Mouse (Mus musculus) myocyte (in vitro differentiated cells): ENCODE data around the gene Pex16.

Source experiments
- E2F4 ChIP-seq: IDR thresholded peaks from one replicate; pipeline ENCODE4 v1.6.1; 2011; ENCODE audit warnings: mild to moderate bottlenecking, control low read depth, moderate library complexity; ENCODE audit not compliant: insufficient read depth
- MAX ChIP-seq: IDR thresholded peaks from one replicate; pipeline ENCODE4 v1.6.1; 2011; ENCODE audit warnings: low read depth, mild to moderate bottlenecking, control low read depth
- POLR2A ChIP-seq: IDR thresholded peaks from one replicate; pipeline ENCODE4 v1.6.1; 2011; ENCODE audit warnings: low read depth, mild to moderate bottlenecking, control low read depth, moderate library complexity; ENCODE audit not compliant: insufficient read length
- REST ChIP-seq: IDR thresholded peaks from one replicate; pipeline ENCODE4 v1.6.1; 2011; ENCODE audit warnings: mild to moderate bottlenecking, control low read depth, moderate library complexity; ENCODE audit not compliant: insufficient read depth, insufficient read length
- TCF12 ChIP-seq: IDR thresholded peaks from one replicate; pipeline ENCODE4 v1.6.1; 2011; ENCODE audit warnings: mild to moderate bottlenecking, control low read depth; ENCODE audit not compliant: poor library complexity, insufficient read depth, severe bottlenecking
- USF1 ChIP-seq: IDR thresholded peaks from one replicate; pipeline ENCODE4 v1.6.1; 2011; ENCODE audit warnings: low read depth, mild to moderate bottlenecking, control low read depth, moderate library complexity

DNA sequence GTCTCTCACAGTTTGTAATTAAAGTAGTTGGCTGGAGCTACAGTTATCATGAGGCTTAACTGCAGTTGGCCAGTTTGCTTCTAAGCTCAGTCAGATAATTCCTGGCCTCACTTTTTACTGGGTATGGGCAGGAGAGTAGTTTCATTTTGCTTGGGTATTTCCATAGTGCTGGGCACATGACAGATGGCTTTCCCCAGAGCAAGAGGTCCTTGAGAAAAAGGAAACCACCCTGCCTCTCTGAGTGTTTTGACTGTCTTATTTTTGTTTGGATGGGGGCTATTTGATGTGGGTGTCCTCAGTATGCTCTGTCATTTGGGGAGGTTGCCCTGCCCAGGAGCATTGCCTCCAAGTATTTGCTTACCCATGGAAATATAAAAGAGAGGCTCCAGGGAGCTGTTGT, 32.1 kb upstream of the Pex16 start:
- no peak for TF ChIP-seq TCF12
- no peak for TF ChIP-seq E2F4
- no peak for TF ChIP-seq MAX
- no peak for TF ChIP-seq POLR2A
- TF ChIP-seq USF1, result no peak
- no peak for TF ChIP-seq REST
